Mouse (Mus musculus): ENCODE data around the gene Ky. TPM values are rescaled to one million over a fixed set of nuclear protein-coding genes. Genes with fewer than 3 reads are reported as not detected.

The Ky gene
- 0.07 and 0.17 TPM in 2 replicates for polyA plus RNA-seq (2012; rRNA removed)

GRCm38 (mm10) chr9:102505700-102506585 is at the start of gene Ky:
Gene Ky, plus strand, starts transcription at chr9:102505750.

Other genes with a start within 250 kb of the Ky start
- 0.27 and 0.29 TPM in 2 replicates for gene Ephb1, start 151.1 kb upstream of the Ky start, polyA plus RNA-seq (2012; rRNA removed)
- gene Anapc13, start 120.5 kb downstream of the Ky start, polyA plus RNA-seq (2012; rRNA removed), result 44.4 and 68.4 TPM in 2 replicates
- 2.7 and 4.3 TPM in 2 replicates for gene Cep63, start 120.8 kb downstream of the Ky start, polyA plus RNA-seq (2012; rRNA removed)
- 15.9 and 17.1 TPM in 2 replicates for gene Amotl2, start 210.9 kb downstream of the Ky start, polyA plus RNA-seq (2012; rRNA removed)